Mouse (Mus musculus) megakaryocyte, embryonic 14.5 days (primary cell): Measurements from ENCODE around the gene Higd1a.

Experiments used
- FLI1 ChIP-seq: IDR thresholded peaks from 2 replicates; pipeline ENCODE4 v1.6.1; 2012; ENCODE audit warnings: low read length, inconsistent platforms, mixed read lengths
- GATA1 ChIP-seq: IDR thresholded peaks from 3 replicates; pipeline ENCODE4 v1.6.1; 2012; ENCODE audit warnings: mixed read lengths, low read length, inconsistent platforms, borderline replicate concordance

DNA sequence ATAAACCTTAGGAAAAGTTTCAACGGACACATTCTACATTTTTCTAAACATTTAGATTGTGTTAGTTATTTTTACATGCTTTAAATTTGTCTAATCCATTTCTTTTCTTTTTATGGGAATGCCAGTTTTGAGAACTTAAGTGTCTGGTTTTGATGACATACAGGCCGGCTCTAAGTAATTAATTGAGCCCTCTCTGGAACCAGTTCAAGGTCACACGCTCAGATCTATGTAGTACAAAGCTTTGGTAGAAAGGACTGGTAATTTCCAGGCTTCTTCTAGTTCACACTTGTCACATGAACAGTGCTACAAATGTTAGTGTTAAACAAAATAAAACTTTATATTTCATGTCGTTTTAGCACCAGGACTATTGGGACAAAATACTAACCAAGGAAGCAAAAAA, 6.7 kb upstream of the Higd1a start:
- TF ChIP-seq GATA1 (no peak), FLI1 (no peak)
